13 mouse cellular contexts compared by ENCODE assay signal in genomic region chr2:169982925-169983324, GRCm38 (mm10).
"Had no signal": no experiment of that assay in that cellular context is flagged by ENCODE, and none has a peak within 500 bp of the region (broad histone marks: within the 10 kb centered on the region; RNA-seq: fewer than 3 reads in every experiment).

No protein-coding gene starts in this region.

- H3K4me2 ChIP-seq: liver, embryonic 11.5 days; liver, embryonic 15.5 days; neural tube, embryonic 12.5 days; stomach, embryonic 15.5 days had no signal

- ATAC-seq: lung, postnatal 0 days had no signal

- H3K9ac ChIP-seq: liver, embryonic 15.5 days; neural tube, embryonic 12.5 days; stomach, embryonic 15.5 days had no signal

- H3K36me3 ChIP-seq: limb, embryonic 10.5 days; liver, embryonic 15.5 days; neural tube, embryonic 12.5 days; stomach, embryonic 15.5 days had no signal

- H3K27ac ChIP-seq: limb, embryonic 10.5 days; liver, embryonic 15.5 days; neural tube, embryonic 12.5 days; stomach, embryonic 15.5 days had no signal

- H3K27me3 ChIP-seq: liver, embryonic 15.5 days; neural tube, embryonic 12.5 days; stomach, embryonic 15.5 days had no signal

- H3K9me3 ChIP-seq: limb, embryonic 10.5 days; liver, embryonic 15.5 days; neural tube, embryonic 12.5 days; stomach, embryonic 15.5 days had no signal

- H3K4me1 ChIP-seq: liver, embryonic 15.5 days; neural tube, embryonic 12.5 days; stomach, embryonic 15.5 days had no signal

- H3K4me3 ChIP-seq: limb, embryonic 10.5 days; liver, embryonic 15.5 days; neural tube, embryonic 12.5 days; stomach, embryonic 15.5 days had no signal

- DNase-seq: kidney, postnatal 10 days; kidney, postnatal 4 days; lung, adult 2 months; lung, postnatal 36 days; midbrain, embryonic 14.5 days; thymus, adult 2 months; thymus, postnatal 36 days had no signal
